Mouse (Mus musculus): Measurements from ENCODE around the gene Klhl41. TPM values are rescaled to one million over a fixed set of nuclear protein-coding genes. Genes with fewer than 3 reads are reported as not detected.
"Not testable (repeated sequence)": the region's sequence is repeated elsewhere in the genome, so short reads cannot be mapped to it uniquely, and the experiment has no call there.

Klhl41 gene
- 13.9 and 14.7 TPM in 2 replicates for polyA plus RNA-seq (2016; fragmentation: Nextera tagmentation; extraction: Ambion mirVana)

DNA sequence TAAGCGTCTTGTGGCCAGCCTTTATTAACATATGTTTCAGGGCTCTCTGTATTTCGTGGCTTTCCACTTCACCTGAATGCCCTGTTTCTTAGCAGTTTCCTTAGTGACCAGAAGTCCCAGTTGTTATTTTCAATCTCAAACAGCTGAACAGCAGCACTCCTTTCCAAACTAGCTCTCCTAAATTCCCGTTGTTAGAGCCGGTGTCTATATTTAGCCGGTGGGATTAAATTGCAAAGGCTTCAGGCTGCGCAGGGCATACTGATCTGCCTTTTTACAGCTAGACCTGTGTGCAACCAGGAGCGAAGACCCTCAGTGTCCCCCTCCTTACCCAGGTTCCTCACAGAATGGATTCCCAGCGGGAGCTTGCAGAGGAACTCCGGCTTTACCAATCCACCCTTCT, at the start of gene Klhl41:
Gene Klhl41, plus strand, starts transcription at position 268 of the 400 bp plus-strand sequence.
- peaks cover 9% of the 10 kb centered on the region; the same call in 1 of the 2 replicates for H3K36me3 ChIP-seq
- 77% methylated on average over 9 of the region's 9 CpGs for WGBS
- H3K27me3 ChIP-seq = no peaks in the 10 kb centered on the region
- no peaks in the 10 kb centered on the region for H3K9me3 ChIP-seq
- no peaks in the 10 kb centered on the region for H3K4me1 ChIP-seq (replicated peaks)
- H3K4me3 ChIP-seq (replicated peaks) = 0 out of 2 replicates have a peak within 1 kb of the TSS, but pooled peaks have one; percentile 6
- H3K27ac ChIP-seq = no peak within 1 kb of the TSS
- no peak for ATAC-seq (ENCODE audit: insufficient number of reproducible peaks, insufficient read depth, low FRiP score, low TSS enrichment, low read depth)
- H3K9ac ChIP-seq (replicated peaks) = no peak within 1 kb of the TSS
- no peak within 1 kb of the TSS for H3K4me2 ChIP-seq

GRCm38 (mm10) chr2:69629215-69629614, 40.7 kb upstream of the Klhl41 start:
- Histone ChIP-seq H3K9me3 (no peaks in the 10 kb centered on the region), H3K27me3 (no peaks in the 10 kb centered on the region; the same call in 1 of the 2 replicates), H3K9ac (replicated peaks) (no peak overlapping the region), H3K4me1 (replicated peaks) (no peaks in the 10 kb centered on the region), H3K27ac (no peak overlapping the region), H3K36me3 (no peaks in the 10 kb centered on the region), H3K4me2 (no peak overlapping the region), H3K4me3 (replicated peaks) (no peak overlapping the region)
- 66% methylated on average over 17 of the region's 17 CpGs for WGBS
- no peak for ATAC-seq (ENCODE audit: insufficient number of reproducible peaks, insufficient read depth, low FRiP score, low TSS enrichment, low read depth)

- no peaks in the 10 kb centered on the region for H3K4me1 ChIP-seq (replicated peaks)
- ATAC-seq (ENCODE audit: insufficient number of reproducible peaks, insufficient read depth, low FRiP score, low TSS enrichment, low read depth) = no peak
- no peaks in the 10 kb centered on the region for H3K36me3 ChIP-seq
- H3K4me3 ChIP-seq (replicated peaks) = no peak overlapping the region
- H3K9me3 ChIP-seq = no peaks in the 10 kb centered on the region
- H3K27ac ChIP-seq = no peak overlapping the region
- no peak overlapping the region for H3K4me2 ChIP-seq
- no peak overlapping the region for H3K9ac ChIP-seq (replicated peaks)
- H3K27me3 ChIP-seq = no peaks in the 10 kb centered on the region; the same call in 1 of the 2 replicates
- WGBS = 88% methylated on average over 6 of the region's 6 CpGs
These were observed 40.0 kb upstream of the Klhl41 start for GRCm38 (mm10) chr2:69629914-69630313.

- H3K9me3 ChIP-seq = no peaks in the 10 kb centered on the region
- H3K9ac ChIP-seq (replicated peaks) = no peak overlapping the region
- H3K4me2 ChIP-seq = no peak overlapping the region
- 90% methylated on average over 5 of the region's 5 CpGs for WGBS
- H3K36me3 ChIP-seq = no peaks in the 10 kb centered on the region
- H3K4me1 ChIP-seq (replicated peaks) = no peaks in the 10 kb centered on the region
- no peak for ATAC-seq (ENCODE audit: insufficient number of reproducible peaks, insufficient read depth, low FRiP score, low TSS enrichment, low read depth)
- H3K27me3 ChIP-seq = no peaks in the 10 kb centered on the region; the same call in 1 of the 2 replicates
- no peak overlapping the region for H3K27ac ChIP-seq
- H3K4me3 ChIP-seq (replicated peaks) = no peak overlapping the region
These were observed 39.1 kb upstream of the Klhl41 start for GRCm38 (mm10) chr2:69630792-69631191.

DNA sequence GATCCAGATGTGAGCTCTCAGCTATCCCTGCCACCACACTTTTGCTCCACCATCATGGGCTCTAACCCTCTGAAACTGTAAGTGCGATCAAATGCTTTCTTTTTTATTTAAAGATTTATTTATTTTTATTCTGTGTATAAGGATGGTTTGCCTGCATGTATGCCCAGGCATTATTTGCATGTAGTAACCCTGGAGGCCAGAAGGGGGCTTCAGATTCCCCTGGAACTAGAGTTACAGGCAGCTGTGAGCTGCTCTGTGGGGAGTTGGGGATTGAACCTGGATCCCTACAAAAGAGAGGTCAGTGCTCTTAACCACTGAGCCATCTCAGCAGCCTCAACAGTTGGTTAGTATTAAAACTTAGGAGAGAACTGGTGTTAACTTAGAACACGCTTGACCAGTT, 38.5 kb upstream of the Klhl41 start:
- no peak overlapping the region for H3K9ac ChIP-seq (replicated peaks)
- no peak for ATAC-seq (ENCODE audit: insufficient number of reproducible peaks, insufficient read depth, low FRiP score, low TSS enrichment, low read depth)
- no peaks in the 10 kb centered on the region; the same call in 1 of the 2 replicates for H3K27me3 ChIP-seq
- H3K4me1 ChIP-seq (replicated peaks) = no peaks in the 10 kb centered on the region
- no peak overlapping the region for H3K4me3 ChIP-seq (replicated peaks)
- 86% methylated on average over 2 of the region's 2 CpGs for WGBS
- no peak overlapping the region for H3K27ac ChIP-seq
- H3K4me2 ChIP-seq = no peak overlapping the region
- no peaks in the 10 kb centered on the region for H3K36me3 ChIP-seq
- H3K9me3 ChIP-seq = no peaks in the 10 kb centered on the region

- Histone ChIP-seq H3K36me3 (no peaks in the 10 kb centered on the region), H3K9ac (replicated peaks) (no peak overlapping the region; the same call in 1 of the 2 replicates), H3K27me3 (no peaks in the 10 kb centered on the region; the same call in 1 of the 2 replicates), H3K4me3 (replicated peaks) (peak overlapping the region; percentile 40), H3K27ac (no peak overlapping the region), H3K4me2 (peak overlapping the region; percentile 49), H3K4me1 (replicated peaks) (peaks cover 3% of the 10 kb centered on the region; the same call in 1 of the 2 replicates), H3K9me3 (no peaks in the 10 kb centered on the region)
- 0 out of 2 replicates have a peak, but pooled peaks have one; percentile 52 for ATAC-seq (ENCODE audit: insufficient number of reproducible peaks, insufficient read depth, low FRiP score, low TSS enrichment, low read depth)
- 12% methylated on average over 11 of the region's 11 CpGs for WGBS
These were observed 34.7 kb upstream of the Klhl41 start for GRCm38 (mm10) chr2:69635064-69635701.

- H3K4me3 ChIP-seq (replicated peaks) = no peak overlapping the region
- no peaks in the 10 kb centered on the region for H3K9me3 ChIP-seq
- no peak for ATAC-seq (ENCODE audit: insufficient number of reproducible peaks, insufficient read depth, low FRiP score, low TSS enrichment, low read depth)
- WGBS = 65% methylated on average over 6 of the region's 6 CpGs
- H3K4me2 ChIP-seq = no peak overlapping the region
- no peak overlapping the region for H3K9ac ChIP-seq (replicated peaks)
- H3K27me3 ChIP-seq = no peaks in the 10 kb centered on the region; the same call in 1 of the 2 replicates
- H3K27ac ChIP-seq = no peak overlapping the region
- peaks cover 4% of the 10 kb centered on the region; the same call in 1 of the 2 replicates for H3K4me1 ChIP-seq (replicated peaks)
- no peaks in the 10 kb centered on the region for H3K36me3 ChIP-seq
These were observed 34.1 kb upstream of the Klhl41 start for GRCm38 (mm10) chr2:69635807-69636206.

GRCm38 (mm10) chr2:69637989-69638388, 31.9 kb upstream of the Klhl41 start:
- not testable (repeated sequence) for H3K4me1 ChIP-seq (replicated peaks); H3K36me3 ChIP-seq; H3K4me3 ChIP-seq (replicated peaks); H3K4me2 ChIP-seq; H3K27me3 ChIP-seq; ATAC-seq (ENCODE audit: insufficient number of reproducible peaks, insufficient read depth, low FRiP score, low TSS enrichment, low read depth); H3K9ac ChIP-seq (replicated peaks); H3K9me3 ChIP-seq; H3K27ac ChIP-seq
- 75% methylated on average over 7 of the region's 7 CpGs for WGBS

GRCm38 (mm10) chr2:69640100-69640499, 29.8 kb upstream of the Klhl41 start:
- Histone ChIP-seq H3K4me2 (no peak overlapping the region), H3K9ac (replicated peaks) (no peak overlapping the region), H3K4me1 (replicated peaks) (peaks cover 4% of the 10 kb centered on the region; the same call in 1 of the 2 replicates), H3K36me3 (no peaks in the 10 kb centered on the region), H3K9me3 (no peaks in the 10 kb centered on the region), H3K4me3 (replicated peaks) (no peak overlapping the region), H3K27ac (no peak overlapping the region), H3K27me3 (no peaks in the 10 kb centered on the region)
- WGBS = 67% methylated on average over 10 of the region's 10 CpGs
- ATAC-seq (ENCODE audit: insufficient number of reproducible peaks, insufficient read depth, low FRiP score, low TSS enrichment, low read depth) = no peak

DNA sequence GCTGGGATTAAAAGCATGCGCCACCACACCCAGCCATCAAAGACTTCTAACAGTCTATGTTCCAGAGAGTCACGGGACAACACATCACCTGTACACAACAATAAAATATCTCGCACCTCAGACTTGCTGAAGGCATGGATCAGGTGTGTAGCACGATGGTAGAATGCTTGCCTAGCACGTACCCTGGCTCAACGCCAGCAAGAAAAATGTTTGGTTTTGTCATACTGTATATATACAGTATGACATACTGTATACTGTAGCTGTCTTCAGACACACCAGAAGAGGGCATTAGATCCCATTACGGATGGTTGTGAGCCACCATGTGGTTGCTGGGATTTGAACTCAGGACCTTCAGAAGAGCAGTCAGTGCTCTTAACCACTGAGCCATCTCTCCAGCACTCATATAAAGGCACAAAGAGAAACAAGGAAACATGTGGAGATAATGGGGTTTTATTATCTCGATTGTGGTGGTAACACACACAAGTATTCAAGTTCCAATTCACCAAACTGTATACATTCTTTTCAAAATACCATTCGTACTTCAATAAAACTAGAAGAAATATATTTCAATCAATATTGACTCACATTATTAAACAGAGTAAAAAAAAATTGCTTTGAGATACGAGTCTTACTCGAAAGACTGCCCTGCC, 24.8 kb upstream of the Klhl41 start:
- Histone ChIP-seq H3K36me3 (peaks cover 5% of the 10 kb centered on the region; the same call in 1 of the 2 replicates), H3K9ac (replicated peaks) (no peak overlapping the region), H3K9me3 (no peaks in the 10 kb centered on the region), H3K4me3 (replicated peaks) (no peak overlapping the region), H3K27me3 (no peaks in the 10 kb centered on the region), H3K4me2 (no peak overlapping the region), H3K27ac (no peak overlapping the region), H3K4me1 (replicated peaks) (peaks cover 7% of the 10 kb centered on the region)
- 91% methylated on average over 11 of the region's 11 CpGs for WGBS
- no peak for ATAC-seq (ENCODE audit: insufficient number of reproducible peaks, insufficient read depth, low FRiP score, low TSS enrichment, low read depth)

GRCm38 (mm10) chr2:69646726-69647490, 23.0 kb upstream of the Klhl41 start, which contains the start of gene Bbs5:
Gene Bbs5 (plus strand): TSS chr2:69647171.
- Histone ChIP-seq H3K4me2 (peak within 1 kb of the TSS; percentile 71), H3K4me3 (replicated peaks) (peak within 1 kb of the TSS; percentile 79), H3K27me3 (no peaks in the 10 kb centered on the region), H3K9me3 (no peaks in the 10 kb centered on the region), H3K36me3 (peaks cover 7% of the 10 kb centered on the region; the same call in 1 of the 2 replicates), H3K27ac (0 out of 2 replicates have a peak within 1 kb of the TSS, but pooled peaks have one; percentile 41), H3K4me1 (replicated peaks) (peaks cover 5% of the 10 kb centered on the region; the same call in 1 of the 2 replicates), H3K9ac (replicated peaks) (peak within 1 kb of the TSS; percentile 74)
- ATAC-seq (ENCODE audit: insufficient number of reproducible peaks, insufficient read depth, low FRiP score, low TSS enrichment, low read depth) = peak; percentile 95
- WGBS = 4% methylated on average over 43 of the region's 43 CpGs

All from limb, embryonic 12.5 days (tissue).